Mouse (Mus musculus) heart, adult 9 months (tissue): ENCODE results near the gene Safb.
"Not testable (repeated sequence)": the region's sequence is repeated elsewhere in the genome, so short reads cannot be mapped to it uniquely, and the experiment has no call there.

Experiments used
- DNase-seq, 2 experiments: peaks; one replicate each; pipeline ENCODE4 v3.0.0; 2022; ENCODE audit warnings: low spot score in 2 of 2

The Safb gene

DNA sequence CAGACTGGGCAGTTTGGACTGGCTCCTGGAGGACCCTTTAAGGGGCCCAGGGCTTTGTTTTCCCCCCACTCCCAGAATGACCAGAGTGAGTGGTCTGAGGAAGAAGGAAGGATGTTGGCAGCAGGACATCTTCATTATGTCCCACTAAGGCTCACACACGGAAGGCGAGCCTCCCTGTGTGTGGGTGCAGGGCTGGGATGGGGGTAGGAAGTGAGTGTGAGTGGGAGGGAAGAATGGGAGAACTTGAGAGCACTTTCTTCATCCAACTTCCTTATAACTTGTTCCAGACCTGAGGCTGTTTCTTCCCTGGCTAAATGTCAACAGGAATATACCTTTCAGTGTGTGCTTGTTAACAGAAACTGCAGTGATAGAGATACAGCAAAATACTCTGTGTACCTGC is 26.7 kb downstream of the Safb start:
- DNase-seq: no peak

DNA sequence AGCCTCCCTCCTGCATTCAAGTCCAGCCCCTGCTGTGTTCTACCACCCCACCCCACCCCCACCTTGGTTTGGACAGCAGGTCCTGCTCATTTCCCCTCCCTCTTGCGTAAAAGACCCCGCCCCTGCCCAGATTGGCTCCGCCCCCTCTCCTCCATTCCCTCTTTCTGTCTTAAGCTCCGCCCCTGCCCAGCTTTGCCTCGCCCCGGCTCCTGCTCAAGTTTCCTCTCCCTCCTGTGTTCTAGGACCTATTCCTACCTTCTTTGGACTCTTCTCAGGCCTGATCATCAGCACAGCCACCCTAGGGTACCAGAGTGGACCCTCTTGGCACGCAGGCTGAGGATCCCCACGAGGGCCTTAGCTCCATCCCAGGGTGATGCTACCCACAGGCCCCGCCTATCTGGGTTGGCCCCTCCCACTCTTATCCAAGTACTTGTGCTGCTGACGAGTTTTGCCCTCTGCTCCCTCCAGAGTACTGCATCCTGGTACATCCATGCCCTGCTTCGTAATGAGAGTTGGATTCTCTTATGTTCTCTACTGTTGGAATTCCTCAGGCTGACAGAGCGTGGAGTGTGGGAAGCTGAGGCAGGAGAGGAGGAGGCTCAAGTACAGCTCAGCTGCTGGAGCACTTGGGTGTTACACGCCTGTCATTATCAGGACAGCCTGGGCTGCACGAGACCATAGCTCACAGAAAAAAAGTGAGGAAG is 27.4 kb downstream of the Safb start:
- DNase-seq: no peak

DNA sequence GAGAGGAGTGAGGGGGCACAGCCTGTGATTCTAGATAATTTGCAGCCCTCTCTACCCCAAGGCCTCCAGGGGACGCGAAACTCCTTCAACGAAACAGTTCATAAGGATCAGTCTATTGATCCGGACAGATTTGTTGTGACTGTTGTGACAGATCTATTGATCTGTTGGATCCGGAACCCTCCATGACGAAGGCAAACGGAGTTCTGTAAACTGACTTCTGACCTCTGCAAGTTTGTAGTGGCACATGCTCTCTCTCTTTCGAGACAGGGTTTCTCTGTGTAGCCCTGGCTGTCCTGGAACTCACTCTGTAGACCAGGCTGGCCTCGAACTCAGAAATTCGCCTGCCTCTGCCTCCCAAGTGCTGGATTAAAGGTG is 27.9 kb downstream of the Safb start:
- not testable (repeated sequence) for DNase-seq

DNA sequence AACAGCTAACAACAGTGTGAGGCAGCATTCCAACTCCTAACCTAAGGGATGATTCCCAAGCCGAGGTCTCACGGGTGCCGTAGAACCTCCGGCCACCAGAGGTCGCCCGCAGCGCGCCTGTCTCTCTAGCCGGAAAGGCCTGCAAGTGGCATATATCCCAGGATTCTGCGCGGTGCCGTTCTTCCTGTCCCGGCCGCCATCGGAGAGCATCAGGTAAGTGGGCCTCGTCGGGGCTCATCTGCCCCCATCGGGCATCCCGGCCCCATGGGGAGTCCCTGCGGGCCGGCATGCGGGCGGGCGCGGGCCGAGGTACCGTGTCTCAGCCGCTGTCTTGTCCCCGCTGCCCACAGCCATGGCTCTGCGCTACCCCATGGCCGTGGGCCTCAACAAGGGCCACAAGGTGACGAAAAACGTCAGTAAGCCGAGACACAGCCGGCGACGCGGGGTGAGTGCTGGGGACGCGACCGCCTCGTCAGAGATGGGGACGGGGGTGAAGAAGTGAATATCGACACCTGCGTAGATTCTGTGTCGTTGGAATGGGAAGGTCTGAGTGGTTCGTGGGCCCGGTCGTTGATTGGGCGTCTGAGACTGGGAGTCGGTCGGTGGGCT is 28.7 kb downstream of the Safb start, which contains the start of gene Rpl36:
Gene Rpl36, plus strand, starts transcription at position 181 of the 609 bp plus-strand sequence.
- DNase-seq: peak; percentile 90 to 95

DNA sequence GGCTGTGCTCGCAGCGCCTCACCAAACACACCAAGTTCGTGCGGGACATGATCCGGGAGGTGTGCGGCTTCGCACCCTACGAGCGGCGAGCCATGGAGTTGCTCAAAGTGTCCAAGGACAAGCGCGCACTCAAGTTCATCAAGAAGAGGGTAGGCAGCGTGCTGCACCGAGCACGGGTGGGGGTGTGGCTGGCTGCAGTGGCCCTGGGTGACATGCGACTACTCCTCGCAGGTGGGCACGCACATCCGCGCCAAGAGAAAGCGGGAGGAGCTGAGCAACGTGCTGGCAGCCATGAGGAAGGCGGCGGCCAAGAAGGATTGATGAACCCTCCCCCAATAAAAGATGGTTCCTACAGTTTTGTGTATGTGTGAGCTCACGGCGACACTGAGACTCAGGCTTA is 29.3 kb downstream of the Safb start:
- not testable (repeated sequence) for DNase-seq

DNA sequence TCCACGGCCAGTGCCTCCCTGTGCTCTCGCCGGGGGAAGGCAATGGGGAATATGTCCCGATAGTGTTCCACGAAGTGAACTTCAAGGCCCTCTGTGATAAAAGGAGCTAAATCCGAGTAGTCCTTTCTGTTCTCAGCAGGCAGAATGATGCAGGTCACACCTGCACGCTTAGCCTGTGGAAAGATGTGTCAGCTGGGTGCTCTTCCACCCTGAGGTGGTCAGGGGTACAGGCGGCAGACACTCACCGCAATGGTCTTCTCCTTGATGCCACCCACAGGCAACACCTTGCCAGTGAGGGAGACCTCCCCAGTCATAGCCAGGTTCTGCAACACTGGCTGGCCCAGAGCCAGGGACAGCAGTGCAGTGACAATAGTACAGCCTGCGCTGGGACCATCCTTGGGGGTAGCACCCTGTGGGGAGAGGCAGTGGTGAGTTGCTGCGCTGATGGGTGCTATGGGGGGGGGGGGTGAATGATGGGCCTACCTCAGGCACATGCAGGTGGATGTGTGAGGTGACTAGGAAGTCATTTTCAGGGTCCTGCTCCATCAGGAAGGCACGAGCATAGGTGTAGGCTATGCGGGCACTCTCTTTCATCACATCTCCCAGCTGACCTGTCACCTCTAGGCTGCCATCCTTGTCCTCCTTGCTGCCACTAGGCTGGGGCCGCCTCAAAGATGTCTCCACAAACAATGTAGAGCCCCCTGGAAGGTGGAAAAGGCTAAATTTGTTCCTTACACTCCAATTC is 29.9 kb downstream of the Safb start:
- no peak for DNase-seq

DNA sequence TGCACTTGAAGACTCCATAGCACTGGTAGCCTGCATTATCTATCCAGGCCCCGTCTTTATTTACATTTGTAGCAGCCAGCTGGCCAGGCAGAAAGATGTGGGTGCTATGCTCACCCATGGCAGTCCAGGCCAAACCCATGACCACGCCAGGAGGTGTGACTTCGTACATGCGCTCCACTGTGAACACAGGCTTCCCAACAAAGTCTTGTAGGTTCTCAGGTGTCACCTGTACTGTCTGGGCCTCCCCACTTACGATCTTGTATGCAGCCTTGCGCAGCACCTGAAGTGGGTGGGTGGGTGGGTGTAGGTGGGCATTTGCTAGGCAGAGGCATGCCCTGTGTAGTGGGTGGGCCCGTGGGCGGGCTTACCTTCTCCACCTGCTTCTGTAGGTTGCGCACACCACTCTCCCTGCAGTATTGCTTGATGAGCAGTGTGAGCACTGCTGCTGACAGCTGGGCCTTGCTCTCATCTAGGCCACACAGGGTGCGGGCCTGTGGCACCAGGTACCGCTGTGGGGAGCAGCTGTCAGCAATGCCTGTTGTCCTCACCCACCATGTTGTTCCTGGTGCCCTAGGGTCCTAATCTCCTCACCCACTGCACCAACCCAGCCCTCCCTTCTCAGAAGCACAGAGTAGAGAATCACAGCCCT is 30.6 kb downstream of the Safb start:
- no peak for DNase-seq

DNA sequence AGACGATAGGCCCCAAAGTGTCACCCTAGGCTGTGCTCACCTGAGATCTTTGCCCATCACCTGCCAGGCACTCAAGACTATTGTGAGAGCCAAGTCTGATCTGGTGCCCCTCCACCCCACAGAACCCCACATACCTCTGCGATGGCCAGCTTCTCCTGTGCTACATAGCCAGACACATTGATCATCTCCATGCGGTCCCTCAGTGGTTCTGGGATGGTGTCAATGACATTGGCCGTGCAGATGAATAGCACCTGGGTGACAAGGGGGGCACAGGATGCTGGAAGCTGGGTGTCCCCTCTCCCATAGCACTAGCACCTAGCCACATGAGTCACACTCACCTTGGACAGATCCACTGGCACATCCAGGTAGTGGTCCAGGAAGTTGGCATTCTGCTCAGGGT is 31.2 kb downstream of the Safb start:
- DNase-seq: no peak

DNA sequence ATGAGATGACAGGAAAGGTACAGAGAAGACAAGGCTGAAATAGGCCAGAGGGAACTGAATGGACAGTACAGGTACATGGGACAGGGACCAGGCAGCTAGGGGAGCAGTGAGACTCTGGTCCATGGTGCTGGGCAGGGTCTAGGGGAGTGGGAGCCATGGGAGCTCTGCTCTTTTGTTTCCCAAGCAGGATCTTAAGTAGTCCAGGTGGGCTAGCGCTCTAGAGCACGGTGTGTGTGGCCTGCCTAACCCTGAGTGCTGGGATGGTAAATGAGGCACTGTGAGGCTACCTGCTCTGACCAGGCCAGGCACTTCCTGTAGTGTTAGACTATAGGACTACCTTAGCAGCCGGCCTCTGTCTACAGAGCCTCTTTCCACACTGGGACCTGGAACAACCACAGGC is 32.1 kb downstream of the Safb start:
- DNase-seq: no peak

DNA sequence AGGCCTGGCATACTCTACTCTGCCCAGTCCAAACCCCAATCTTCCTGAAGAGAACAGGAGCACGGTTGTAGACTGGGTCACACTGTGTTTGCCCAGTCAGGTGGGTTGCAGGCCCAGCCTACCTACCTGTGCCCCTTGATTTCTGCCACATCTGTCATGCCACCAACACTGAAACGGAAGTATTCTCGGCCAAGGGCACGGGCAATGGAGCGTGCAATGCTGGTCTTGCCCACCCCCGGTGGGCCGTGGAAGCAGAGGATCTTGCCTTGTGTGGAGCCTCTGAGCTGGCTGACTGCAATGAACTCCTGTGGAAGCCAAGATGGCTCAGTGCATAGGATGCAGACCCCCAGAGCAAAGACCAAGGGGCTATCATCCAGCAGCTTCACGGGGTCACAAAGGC is 33.0 kb downstream of the Safb start:
- DNase-seq: no peak

DNA sequence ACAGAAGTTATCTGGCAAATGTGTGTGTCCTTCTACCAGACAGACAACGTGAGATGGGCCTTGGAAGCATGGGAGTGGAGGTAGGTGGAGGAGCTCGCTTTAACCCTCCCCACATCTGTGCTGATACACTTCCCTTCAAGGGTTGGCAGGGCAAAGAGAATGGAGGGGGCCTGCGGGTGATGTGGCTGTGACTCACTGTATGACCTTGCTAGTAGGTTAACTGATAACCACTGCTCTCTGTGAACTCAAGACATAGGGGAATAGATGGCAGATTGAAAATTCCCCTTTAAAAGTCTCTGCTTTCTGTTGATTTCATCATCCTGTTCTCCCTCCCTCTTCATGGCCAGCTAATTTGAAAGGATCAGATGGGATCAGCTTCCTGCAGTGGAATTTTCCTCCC is 40.9 kb downstream of the Safb start:
- no peak for DNase-seq

DNA sequence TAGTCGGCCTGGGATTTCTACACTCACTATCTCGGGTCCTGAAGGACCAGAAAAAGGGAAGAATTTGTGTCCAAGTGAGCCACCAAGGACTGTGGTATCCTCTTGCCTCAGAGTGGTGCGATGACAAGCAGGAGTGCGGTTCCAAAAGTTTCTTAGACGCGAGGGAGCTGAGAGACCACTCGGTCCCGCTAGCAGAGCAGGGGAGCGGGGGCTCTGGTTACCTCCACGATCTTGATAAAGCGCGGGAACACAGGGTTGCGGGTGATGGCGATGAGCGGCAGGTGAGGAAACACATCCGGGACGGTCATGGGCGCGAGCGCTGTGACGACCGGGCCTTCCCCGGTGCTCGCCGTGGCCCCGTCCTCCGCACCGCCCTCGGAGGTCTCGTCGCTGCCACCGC is 41.6 kb downstream of the Safb start:
- no peak for DNase-seq

DNA sequence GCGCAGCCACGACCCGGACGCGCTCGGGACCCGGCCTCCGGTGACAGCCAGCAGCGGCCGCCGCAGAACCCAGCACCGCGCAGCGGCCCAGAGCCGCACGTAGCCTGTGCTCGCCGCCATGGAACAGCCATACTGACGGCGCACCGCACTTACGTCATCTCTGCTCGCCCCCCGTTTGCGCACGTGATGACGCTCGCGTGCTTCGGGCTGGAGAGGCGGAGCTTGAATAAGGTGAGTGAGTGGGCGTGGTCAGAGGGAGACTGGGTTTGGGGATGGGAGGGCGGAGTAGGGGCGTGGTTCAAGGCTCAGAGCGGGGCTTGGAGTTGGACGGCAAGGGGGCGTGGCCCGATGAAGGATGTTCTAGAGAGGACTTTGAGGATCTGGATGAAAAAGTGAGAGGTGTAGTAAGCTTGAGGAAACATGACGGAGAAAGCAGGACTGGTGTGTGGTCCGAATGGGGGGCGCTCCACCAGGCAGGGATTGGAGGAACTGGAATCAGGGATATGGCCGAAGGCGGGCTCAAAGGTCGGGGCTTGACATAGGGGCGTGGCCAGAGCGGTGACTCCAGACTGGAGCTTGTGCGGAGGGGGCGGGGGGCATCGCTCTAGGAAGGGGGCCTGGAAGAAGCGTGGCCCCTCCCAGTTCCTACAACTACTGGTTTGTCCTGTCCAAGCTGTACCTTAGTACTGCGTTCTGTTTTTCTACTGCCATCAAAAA is 42.3 kb downstream of the Safb start, which contains the start of gene Lonp1:
Gene Lonp1, minus strand, starts transcription at position 134 of the 717 bp plus-strand sequence.
- peak; percentile 91 to 93 for DNase-seq

DNA sequence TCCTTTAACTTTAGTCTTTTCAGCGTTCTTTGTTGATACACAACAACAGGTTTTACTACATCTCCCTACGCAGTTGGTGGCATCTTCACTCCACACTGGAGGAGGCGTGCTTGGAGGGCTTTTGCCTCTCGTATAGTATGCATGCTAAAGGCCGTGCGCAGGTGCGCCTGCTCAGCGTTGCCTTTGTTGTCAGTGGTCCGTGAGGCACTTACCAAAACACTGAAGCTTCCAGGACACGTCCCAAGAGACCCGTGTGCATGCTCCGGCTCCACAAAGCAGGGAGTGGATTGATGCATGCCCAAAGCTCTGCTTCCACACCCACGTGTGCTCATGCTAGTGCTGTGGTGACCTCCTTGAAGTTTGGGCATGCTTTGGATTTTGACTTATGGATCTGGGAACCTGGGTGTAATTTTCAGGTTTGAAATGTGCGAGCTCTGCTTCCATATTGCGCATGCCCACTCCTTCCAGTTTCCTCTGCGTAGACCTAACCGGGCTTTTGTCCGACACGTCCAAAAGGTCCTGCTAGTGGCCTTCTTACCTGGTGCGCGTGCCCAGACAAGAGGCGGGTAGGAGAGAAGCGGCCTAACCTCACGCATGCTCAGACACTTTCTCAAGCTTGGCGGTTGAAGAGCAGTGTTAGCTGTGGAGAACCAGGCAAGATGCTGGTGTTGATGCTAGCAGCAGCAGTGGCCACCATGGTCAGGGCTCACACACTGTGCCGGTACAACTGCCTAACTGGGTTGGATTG is 43.1 kb downstream of the Safb start, which contains the start of gene Catsperd:
Gene Catsperd, plus strand, starts transcription at position 614 of the 748 bp plus-strand sequence.
- DNase-seq: no peak

DNA sequence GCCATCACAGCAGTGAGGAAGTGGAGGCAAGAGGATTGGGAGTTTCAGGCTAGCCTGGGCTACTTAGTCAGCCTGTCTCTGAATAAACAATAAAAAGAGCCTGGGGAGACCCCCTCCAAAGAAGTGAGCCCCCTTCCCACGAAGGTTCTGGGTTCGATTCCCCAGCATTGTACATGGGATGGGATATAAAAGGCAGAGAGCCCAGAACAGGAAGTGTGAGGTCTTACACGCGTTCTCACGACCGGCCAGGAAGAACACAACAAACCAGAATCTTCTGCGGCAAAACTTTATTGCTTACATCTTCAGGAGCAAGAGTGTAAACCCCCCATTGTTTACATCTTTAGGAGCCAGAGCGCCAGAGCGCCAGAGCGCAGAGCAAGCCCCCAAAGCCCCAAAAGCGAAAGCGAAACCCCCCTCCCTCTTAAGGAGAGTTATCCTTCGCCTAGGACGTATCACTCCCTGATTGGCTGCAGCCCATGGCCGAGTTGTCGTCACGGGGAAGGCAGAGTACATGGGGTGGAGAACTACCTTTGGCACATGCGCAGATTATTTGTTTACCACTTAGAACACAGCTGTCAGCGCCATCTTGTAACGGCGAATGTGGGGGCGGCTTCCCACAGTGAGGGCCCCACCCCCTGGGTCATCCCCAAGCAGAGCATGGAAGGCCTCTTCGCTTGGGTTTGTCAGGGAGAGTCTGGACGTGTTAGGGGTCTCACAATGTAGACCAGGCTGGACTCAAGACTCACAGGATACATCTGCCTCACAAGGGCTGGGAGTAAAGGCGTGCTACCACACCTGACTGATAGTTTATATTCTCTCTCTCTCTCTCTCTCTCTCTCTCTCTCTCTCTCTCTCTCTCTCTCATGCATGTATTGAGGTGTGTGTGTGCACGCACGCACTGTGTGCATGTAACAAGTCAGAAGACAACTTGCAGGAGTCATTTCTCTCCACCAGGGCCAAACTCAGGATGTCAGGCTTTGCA is 45.5 kb downstream of the Safb start:
- DNase-seq: not testable (repeated sequence)

DNA sequence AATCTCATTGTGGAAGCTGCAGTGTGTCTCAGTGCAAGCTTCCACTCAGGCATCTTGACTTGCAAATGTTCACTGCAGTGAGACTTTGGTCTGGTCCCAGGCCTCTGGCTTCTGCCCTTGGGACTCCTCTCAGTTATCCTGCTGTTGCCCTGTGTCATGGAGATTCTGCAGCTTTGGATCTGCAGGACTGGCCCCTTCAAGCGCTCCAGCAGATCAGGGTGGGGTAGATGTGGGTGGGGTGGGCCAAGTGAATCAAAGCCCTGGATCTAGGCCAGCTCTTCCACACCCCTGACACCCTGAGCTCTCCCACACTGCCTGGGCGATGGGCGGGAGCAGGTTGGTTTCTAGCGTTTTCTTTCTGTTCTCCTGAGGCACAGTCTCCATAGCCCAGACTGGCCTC is 47.2 kb downstream of the Safb start:
- no peak for DNase-seq

DNA sequence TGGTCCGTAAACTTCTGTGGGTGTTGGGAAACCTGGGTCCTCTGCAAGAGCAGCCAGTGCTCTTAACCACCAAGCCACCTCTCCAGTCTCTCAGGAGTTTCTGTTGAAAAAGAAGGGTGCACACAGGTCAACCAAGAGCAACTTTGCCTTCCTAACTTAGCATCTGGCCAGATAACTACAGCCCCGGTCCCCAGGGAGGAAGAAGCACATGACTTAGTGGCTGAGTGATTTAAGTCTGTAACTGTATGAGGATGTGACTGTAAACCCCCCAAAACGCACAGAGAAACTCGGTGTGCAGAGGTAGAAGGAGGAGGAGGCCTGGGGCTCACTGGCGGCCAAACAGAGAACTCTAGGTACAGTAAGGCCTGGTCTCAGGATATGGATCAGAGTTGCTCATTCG is 49.4 kb downstream of the Safb start:
- DNase-seq: no peak

DNA sequence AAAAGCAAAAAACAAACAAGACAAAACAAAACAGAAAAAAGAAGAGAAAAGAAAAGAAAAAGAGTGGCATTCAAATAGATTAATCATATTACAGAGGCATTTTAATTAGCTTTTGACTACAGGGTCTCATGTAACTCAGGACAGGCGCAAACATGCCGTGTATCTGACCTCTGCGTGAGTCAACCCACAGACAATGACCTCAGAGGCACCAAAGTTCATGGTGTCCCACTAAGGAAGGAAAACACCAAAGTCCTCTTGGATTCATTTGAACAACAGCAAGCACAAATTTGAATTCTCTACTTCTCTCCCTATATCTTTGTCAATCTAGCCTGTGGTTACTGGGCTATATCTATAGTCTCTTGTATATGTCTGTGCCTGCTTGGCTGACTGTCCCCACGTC is 58.6 kb downstream of the Safb start:
- no peak for DNase-seq

DNA sequence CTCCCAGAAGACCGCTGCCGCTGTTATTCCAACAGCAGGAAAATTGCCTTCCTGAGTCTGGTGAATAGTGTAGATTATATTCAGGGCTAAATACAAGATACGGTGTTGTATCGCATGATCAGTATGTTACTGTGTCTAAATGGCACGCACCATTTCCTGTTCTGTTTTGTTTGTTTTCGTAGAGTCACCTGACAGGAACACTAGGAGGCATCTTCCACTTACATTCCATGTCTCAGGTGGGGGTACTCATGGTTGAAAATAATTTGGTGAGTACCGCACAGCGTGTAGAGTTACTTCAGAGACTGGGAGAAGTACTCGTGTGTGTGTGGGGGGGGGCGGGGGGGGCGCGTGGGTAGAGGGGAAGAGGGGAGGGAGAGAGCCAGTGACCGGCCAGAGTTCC is 62.9 kb downstream of the Safb start:
- no peak for DNase-seq

DNA sequence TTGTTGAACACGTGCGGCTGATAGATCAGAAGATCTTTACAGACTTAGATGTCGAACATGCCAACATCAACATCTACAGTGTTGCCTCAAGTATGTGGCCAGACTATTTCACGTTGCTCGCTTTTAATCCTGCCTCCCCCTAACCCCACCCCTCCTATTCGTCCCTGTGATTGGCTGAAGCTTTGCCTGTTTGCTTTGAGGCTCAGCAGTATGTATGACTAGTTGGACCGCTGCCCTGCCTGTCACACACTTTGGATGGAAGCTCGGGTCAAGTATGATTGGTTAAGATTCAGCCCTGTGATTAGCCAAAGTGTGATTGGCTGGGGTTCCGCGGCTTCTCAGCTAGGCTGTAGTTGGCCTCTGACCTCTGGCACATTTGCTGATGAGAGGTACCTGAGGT is 67.2 kb downstream of the Safb start:
- DNase-seq: no peak
